Mouse (Mus musculus) liver, adult 2 months (tissue): ENCODE measurements at regions not wholly inside any gene's neighbourhood (a gene's known extent, or its start where the extent isn't known, plus 50 kb on each side); places are given as distances from the start of the nearest gene placed in this dataset.

Source experiments
- CTCF ChIP-seq: fragments of 200-500 bp; IDR thresholded peaks from 2 replicates; pipeline ENCODE4 v1.5.1; 2011; ENCODE audit warnings: low read depth, low read length, control low read depth
- POLR2A ChIP-seq: fragments of 200-500 bp; IDR thresholded peaks from 2 replicates; pipeline ENCODE4 v1.6.1; 2011; ENCODE audit warnings: low read length, control low read depth; ENCODE audit not compliant: insufficient read depth; ENCODE audit errors: extremely low read depth

- no peak for TF ChIP-seq POLR2A
- TF ChIP-seq CTCF, result no peak
These were observed 100.5 kb downstream of the Zfp281 start for GRCm38 (mm10) chr1:136725242-136725641.
